Mouse (Mus musculus) erythroblast, embryonic 14.5 days (primary cell): ENCODE measurements around the gene Xaf1.

Source experiments
- GATA1 ChIP-seq: IDR thresholded peaks from 2 replicates; pipeline ENCODE4 v1.6.1; 2012; ENCODE audit warnings: low read length, inconsistent platforms, mixed read lengths
- TAL1 ChIP-seq: IDR thresholded peaks from 3 replicates; pipeline ENCODE4 v1.6.1; 2012; ENCODE audit warnings: low read length, inconsistent platforms, mixed read lengths

GRCm38 (mm10) chr11:72265483-72265882 is 35.9 kb upstream of the Xaf1 start:
- TF ChIP-seq GATA1 = no peak
- no peak for TF ChIP-seq TAL1
